Mouse (Mus musculus) spleen, adult 2 months (tissue): Measurements from ENCODE around the gene Cdk18.

ENCODE experiments used
- CTCF ChIP-seq: fragments of 200-500 bp; IDR thresholded peaks from 2 replicates; pipeline ENCODE4 v1.5.1; 2011; ENCODE audit warnings: mild to moderate bottlenecking, inconsistent platforms; ENCODE audit not compliant: insufficient read depth, insufficient read length, insufficient replicate concordance; ENCODE audit errors: extremely low read depth
- POLR2A ChIP-seq: fragments of 200-500 bp; IDR thresholded peaks from 2 replicates; pipeline ENCODE4 v1.6.1; 2011; ENCODE audit warnings: low read depth, low read length, inconsistent platforms

GRCm38 (mm10) chr1:132140574-132140973, 1.1 kb upstream of the Cdk18 start:
- TF ChIP-seq CTCF (no peak), POLR2A (no peak)
